Mouse (Mus musculus): ENCODE measurements at regions not wholly inside any gene's neighbourhood (a gene's known extent, or its start where the extent isn't known, plus 50 kb on each side); places are given as distances from the start of the nearest gene placed in this dataset.

- DNase-seq (ENCODE audit: low spot score), result no peak
Measured at GRCm38 (mm10) chr1:163650577-163651180, 74.4 kb downstream of the Mettl11b start.

GRCm38 (mm10) chr1:163642091-163642490 lies 82.9 kb downstream of the Mettl11b start:
- DNase-seq (ENCODE audit: low spot score), result no peak

DNA sequence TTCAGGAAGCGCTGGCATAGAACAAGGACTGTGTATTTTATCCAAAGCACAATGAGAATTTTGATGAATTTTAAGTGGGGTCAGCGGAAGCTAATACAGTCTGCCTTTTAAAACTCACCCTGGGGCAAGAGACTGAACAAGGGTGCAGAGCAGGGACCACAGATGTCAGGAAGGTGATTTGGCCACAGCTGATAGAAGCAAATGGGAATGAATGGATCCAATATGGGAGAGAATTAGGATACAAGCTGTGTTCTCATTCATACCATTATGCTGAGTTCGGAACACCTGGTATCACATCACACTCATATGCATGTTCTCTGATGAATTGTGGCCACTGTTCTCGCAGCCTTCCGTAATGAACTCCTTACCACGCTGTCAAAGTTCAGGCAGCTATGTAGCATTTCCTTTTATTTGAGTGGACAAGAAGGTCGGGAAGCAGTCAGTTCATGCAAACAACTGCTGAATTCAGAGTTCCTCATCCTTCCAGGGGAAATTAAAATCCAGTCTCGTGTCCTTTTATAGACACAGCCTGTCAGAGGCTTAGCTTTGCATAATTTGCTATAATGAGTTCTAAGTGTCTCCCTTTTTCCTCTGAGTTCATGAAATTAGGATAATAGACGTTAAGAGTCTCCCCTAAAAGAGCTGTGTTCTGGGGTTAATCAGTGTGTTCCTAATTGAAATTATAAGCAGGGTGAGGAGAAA lies 84.4 kb downstream of the Mettl11b start:
- no peak for DNase-seq (ENCODE audit: low spot score)

DNA sequence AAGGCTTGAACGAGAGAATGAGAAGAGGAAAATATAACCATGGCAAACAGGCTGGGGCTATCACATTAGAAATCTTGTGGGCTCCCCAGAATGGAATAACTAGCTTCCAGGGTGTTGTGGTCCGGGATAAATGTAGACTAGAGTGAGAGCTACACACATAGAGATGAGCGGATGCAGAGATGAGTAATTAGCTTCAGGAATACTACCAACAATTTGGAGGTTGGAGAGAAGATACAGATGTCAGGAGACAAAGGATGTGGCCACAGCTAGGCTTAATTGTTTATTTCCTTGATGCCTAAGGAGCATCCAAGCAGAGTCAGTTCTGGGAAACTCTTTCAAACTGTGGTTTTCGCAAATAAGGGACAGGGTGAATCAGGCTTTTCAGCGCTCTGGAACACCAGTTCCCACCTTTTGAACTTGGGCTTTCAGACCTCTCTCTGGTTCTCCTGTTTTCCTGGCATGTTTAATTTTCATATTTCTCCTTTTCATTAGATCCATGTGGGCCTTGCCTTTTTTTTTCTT lies 94.7 kb downstream of the Mettl11b start:
- no peak for DNase-seq (ENCODE audit: low spot score)

DNA sequence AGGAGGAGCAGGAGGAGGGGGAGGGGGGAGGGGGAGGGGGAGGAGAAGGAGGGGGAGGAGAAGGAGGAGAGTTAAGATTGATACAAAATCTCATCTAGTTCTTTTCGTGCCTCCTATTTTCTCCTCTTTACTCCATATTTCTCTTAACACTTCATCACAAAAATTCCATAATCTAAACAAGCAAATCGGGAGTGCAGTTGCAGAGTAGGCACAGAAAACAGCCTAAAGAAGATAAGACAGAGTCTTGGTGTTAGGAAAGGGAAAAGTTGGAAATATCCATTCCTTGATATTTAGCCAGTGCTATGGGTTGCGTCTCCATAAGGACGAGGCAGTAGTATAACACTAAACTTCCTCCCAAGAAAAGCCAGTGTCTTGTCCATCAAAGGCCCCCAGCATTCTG lies 100.1 kb downstream of the Mettl11b start:
- no peak for DNase-seq (ENCODE audit: low spot score)

- no peak for DNase-seq (ENCODE audit: low spot score)
Measured at GRCm38 (mm10) chr1:163621293-163621692, 103.7 kb downstream of the Mettl11b start.

DNA sequence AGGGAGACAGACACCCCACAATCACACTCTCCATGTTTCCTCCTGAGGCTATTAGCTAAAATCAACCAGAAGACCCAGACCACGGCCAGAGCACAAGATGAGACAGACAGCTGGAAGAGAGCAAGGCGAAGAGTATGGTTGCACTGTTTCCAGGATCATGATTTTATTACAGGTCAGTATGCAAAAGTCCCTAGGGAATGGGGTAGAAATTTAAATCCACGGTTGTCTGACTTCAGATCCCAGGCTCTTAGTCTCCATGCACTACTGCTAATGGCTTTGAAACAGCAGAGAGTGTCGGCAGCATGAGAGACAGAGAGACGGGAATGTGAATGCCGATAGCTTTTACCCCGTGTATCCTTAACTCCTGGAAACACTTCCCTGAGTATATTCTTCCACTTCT lies 105.2 kb downstream of the Mettl11b start:
- no peak for DNase-seq (ENCODE audit: low spot score)

DNA sequence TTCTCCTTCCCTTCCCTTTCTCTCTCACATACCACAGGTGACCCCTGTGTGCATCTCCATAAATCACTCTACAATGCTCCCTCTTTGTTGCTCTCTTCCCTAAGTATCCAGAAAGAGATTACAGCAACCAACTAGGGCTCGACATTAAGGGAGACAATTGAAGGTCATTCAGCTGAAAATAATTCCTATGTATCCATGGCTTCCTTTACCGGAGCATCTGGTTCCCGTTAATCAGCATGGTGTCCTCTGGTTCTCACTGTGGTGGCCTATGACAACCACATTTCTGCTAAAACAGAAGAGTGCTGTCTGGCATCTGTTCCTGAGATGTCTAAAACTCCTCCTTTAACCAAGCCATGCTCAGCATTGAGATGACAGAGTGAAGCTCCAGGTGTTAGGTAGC lies 106.9 kb downstream of the Mettl11b start:
- DNase-seq (ENCODE audit: low spot score), result no peak

- no peak for DNase-seq (ENCODE audit: low spot score)
Measured at GRCm38 (mm10) chr1:163616596-163616995, 108.4 kb downstream of the Mettl11b start.

DNA sequence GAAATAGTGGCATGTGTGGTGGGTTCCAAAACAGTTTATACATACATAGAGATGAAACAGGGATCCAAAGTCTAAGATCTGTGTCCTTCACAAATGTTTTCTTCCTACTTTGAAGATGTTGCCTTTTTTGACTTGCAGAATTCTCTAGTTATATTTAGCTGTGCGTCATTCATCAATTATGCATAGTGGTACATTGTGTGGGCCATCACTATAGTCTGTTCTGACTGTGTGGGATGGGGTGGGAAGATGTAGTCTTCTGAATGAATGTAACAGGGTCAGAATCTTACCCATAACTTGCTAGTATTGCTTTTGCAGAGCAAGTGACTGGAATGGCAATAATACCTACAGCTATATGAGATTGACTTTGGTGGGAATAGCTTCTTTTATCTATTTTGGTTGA lies 116.6 kb downstream of the Mettl11b start:
- no peak for DNase-seq (ENCODE audit: low spot score)

- peak; percentile 76 for DNase-seq (ENCODE audit: low spot score)
Measured at GRCm38 (mm10) chr1:163607701-163608100, 117.3 kb downstream of the Mettl11b start.

DNA sequence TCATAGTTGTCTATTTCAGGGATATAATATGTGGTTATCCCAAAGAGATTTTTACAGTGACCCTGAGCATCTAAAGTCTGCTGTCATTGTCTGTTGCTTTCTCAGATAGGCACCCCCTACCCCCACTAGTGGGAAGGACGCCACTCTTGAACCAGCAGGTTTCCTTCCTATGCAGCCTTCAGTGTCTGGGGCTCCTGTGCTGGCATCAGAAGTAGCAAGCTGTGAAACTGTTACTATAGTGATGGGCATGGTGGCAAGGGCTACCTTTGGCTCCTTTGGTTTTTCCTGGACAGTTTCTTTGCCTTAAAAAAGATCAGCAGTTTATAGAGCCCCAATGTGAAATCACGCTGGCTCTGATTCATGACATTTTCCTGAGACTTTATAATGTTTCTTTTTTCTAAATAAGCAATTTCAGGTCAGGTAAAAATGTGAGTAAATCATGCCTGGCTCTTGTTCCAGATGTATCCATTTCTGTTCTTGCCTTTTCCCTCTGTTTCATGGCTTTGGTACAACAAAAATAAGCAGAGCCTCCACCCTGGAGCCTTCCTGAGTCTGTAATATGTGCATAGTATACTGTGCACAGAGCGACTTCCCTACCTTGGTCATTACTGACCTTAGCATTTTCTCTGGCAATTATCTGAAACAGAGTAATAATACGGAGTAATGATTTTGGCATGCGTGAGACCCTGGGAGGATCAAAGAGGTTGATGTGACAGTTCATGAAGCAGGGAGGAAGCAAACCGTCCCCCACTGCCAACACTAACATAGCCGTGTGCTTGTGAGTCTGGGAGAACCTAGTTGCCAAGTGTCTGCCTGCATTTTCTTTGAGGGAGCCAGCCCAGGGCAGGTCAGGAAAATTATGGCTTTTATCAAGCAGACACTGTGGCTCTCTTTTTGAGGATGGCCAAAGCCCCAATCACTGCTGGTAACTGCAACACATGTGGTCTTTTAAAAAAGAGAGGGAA lies 124.8 kb downstream of the Mettl11b start:
- DNase-seq (ENCODE audit: low spot score), result no peak

DNA sequence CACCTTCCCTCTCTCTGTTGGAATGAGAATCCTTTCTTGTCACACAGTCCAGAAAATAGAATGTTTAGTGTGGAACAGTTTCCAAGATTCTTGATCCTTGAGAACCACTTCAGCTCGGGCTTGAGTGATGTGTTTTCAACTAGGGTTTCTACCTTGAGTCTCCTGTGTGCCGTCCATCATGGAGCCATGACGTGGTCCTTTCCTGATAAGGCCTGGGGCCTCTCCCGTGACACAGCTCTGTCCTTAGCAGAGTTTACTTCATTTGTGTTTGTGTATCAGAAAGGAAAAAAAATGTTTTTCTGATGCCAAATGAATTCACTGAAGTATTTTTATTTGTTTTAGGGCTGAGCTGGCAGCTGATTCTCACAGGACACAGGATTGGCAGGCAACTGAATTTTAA lies 148.6 kb downstream of the Mettl11b start:
- DNase-seq (ENCODE audit: low spot score), result no peak

GRCm38 (mm10) chr1:163575593-163575992 lies 149.4 kb downstream of the Mettl11b start:
- no peak for DNase-seq (ENCODE audit: low spot score)

- no peak for DNase-seq (ENCODE audit: low spot score)
Measured at GRCm38 (mm10) chr1:163574409-163575161, 150.4 kb downstream of the Mettl11b start.

GRCm38 (mm10) chr1:163573533-163573932 lies 151.5 kb downstream of the Mettl11b start:
- DNase-seq (ENCODE audit: low spot score), result no peak

GRCm38 (mm10) chr1:163563791-163564190 lies 160.3 kb upstream of the Gorab start:
- no peak for DNase-seq (ENCODE audit: low spot score)

DNA sequence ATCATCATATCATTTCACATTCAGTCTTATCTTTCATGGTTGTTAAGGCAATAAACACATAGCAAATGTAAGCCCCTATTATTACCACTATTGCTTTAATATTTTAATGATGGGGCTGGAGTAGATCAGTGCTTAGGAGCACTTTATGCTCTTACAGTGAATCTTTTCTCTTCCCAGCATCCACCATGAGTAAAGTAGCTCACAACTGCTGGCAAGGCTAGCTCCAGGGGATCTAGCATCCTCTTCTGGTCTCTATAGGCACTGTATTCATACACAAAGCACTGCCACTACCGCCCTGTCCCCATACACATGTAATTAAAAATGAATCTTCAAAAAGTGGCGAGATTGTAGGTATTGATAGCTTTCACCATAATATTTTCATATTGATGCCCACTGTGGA lies 159.6 kb upstream of the Gorab start:
- DNase-seq (ENCODE audit: low spot score), result no peak

- DNase-seq (ENCODE audit: low spot score), result no peak
Measured at GRCm38 (mm10) chr1:163562166-163562733, 158.8 kb upstream of the Gorab start.

- DNase-seq (ENCODE audit: low spot score), result no peak
Measured at GRCm38 (mm10) chr1:163561016-163561415, 157.5 kb upstream of the Gorab start.

All from gastrocnemius, adult 18-20 months (tissue).